Mouse (Mus musculus) small intestine, adult 2 months (tissue): Measurements from ENCODE around the gene C530008M17Rik.

Experiments
- CTCF ChIP-seq: fragments of 200-500 bp; IDR thresholded peaks from 2 replicates; pipeline ENCODE4 v1.5.1; 2012; ENCODE audit warnings: low read depth, mild to moderate bottlenecking, control low read depth, inconsistent platforms, low read length, moderate library complexity, mixed read lengths; ENCODE audit not compliant: insufficient replicate concordance, insufficient read length; ENCODE audit errors: extremely low read depth
- POLR2A ChIP-seq: fragments of 200-500 bp; IDR thresholded peaks from 2 replicates; pipeline ENCODE4 v1.6.1; 2012; ENCODE audit warnings: low read depth, mild to moderate bottlenecking, control low read depth, inconsistent platforms, low read length, moderate library complexity

DNA sequence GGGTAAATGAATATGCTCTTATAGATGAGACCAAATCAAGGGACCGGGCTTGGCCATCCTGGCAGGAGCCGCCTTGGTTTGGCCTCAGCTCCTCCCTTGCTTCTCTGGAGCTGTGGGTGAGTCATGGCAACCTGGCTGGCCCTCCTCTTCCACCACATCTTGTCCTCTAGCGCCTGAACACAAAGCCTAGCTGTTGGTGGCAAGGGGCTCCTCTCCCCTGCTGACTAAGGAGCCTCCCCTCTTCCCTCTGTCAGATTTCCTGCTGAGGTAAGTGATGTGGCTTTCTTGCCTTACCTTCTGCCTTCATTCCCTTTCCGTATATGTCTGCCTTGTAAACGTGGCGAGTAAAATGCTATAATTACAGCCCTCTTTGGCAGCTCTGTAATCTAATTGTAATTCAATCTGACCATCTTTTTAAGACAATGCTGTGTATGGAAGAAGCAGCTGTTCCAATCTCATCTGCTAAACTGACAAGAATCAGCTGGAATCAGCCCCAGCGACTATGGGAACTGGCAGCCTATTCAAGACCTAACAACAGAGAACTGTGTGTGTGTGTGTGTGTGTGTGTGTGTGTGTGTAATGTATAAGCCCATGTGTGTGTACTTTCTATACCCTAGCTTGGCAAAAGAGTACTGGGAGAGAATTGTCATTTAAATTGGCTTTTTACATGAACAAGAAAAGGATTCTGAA is 126.2 kb downstream of the C530008M17Rik start:
- no peak for TF ChIP-seq CTCF
- no peak for TF ChIP-seq POLR2A
